ENCODE assay signal across 20 mouse cellular contexts in the genomic region with DNA sequence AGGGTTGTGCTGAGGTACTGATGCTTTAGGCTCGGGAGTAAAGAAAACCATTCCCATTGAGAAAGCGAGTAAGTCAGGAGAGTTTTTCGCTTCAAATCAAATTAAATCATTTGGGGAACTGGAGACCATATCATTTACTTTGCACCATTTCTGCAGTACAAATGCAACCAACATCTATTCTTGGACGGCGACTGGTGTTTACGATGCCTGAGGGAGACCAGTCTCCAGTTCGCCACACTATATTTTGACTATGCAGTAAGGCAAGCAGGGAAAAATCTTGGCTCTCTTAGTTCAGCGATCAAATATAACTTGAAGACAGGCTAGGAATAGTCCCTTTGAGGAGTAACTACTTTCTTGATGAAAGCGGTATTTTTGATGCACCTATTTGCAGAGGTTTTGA. TPM values are rescaled to one million over a fixed set of nuclear protein-coding genes. Genes with fewer than 3 reads are reported as not detected.
DNase-seq lines count a peak whose midpoint lies in the region; ATAC-seq and TF ChIP-seq lines count a peak whose summit lies in the region.
"Had no signal": no experiment of that assay in that cellular context is flagged by ENCODE, and none has a peak within 500 bp of the region (broad histone marks: within the 10 kb centered on the region; RNA-seq: fewer than 3 reads in every experiment).

No protein-coding gene starts in this region.

- H3K4me1 ChIP-seq in embryonic facial prominence, embryonic 14.5 days (ENCODE audit: control insufficient read depth, insufficient read depth, low read length): peaks cover 11% of the 10 kb centered on the region; the same call in 1 of the 2 replicates
- H3K4me1 ChIP-seq in limb, embryonic 14.5 days (ENCODE audit: control insufficient read depth, insufficient read depth, low read length): peaks cover 10% of the 10 kb centered on the region
- H3K4me1 ChIP-seq in forebrain, embryonic 15.5 days: no peaks in the 10 kb centered on the region
- H3K4me1 ChIP-seq in forebrain, embryonic 12.5 days: no peaks in the 10 kb centered on the region; the same call in 1 of the 2 replicates
- H3K4me1 ChIP-seq: heart, embryonic 13.5 days had no signal

- H3K4me3 ChIP-seq in embryonic facial prominence, embryonic 14.5 days (ENCODE audit: low read depth, low read length): no peak overlapping the region
- no peak overlapping the region for H3K4me3 ChIP-seq in limb, embryonic 14.5 days (replicated peaks; ENCODE audit: low read length)
- no peak overlapping the region for H3K4me3 ChIP-seq in forebrain, embryonic 15.5 days
- H3K4me3 ChIP-seq in forebrain, embryonic 12.5 days (replicated peaks): no peak overlapping the region
- H3K4me3 ChIP-seq: heart, embryonic 13.5 days; hindbrain, embryonic 12.5 days had no signal

- intact Hi-C loops in heart, postnatal 36 days (cut with DNase I): no loop called here

- WGBS in embryonic facial prominence, embryonic 14.5 days: 56% methylated on average over 9 of the region's 9 CpGs
- WGBS in limb, embryonic 14.5 days: 45% methylated on average over 9 of the region's 9 CpGs
- WGBS in forebrain, embryonic 15.5 days: 91% methylated on average over 9 of the region's 9 CpGs
- WGBS in forebrain, embryonic 12.5 days: 91% methylated on average over 9 of the region's 9 CpGs

- H3K27ac ChIP-seq in embryonic facial prominence, embryonic 14.5 days (replicated peaks; ENCODE audit: low read depth, low read length): peak overlapping the region; percentile 15; the same call in 1 of the 2 replicates
- peak overlapping the region; percentile 58; the same call in 1 of the 2 replicates for H3K27ac ChIP-seq in limb, embryonic 14.5 days (replicated peaks; ENCODE audit: low read depth, low read length)
- no peak overlapping the region for H3K27ac ChIP-seq in forebrain, embryonic 15.5 days (replicated peaks)
- H3K27ac ChIP-seq in forebrain, embryonic 12.5 days: no peak overlapping the region
- H3K27ac ChIP-seq: heart, embryonic 13.5 days; hindbrain, embryonic 12.5 days had no signal

- no peak for TF ChIP-seq POLR2A in limb, embryonic 14.5 days (IDR thresholded peaks at IDR 0.05; ENCODE audit: borderline replicate concordance, extremely low read depth, insufficient read depth, insufficient read length)

- DNase-seq in heart, adult 11 months: peak; percentile 58
- DNase-seq in heart, postnatal 36 days: no peak
- peak; percentile 71 for DNase-seq in embryonic facial prominence, embryonic 14.5 days (ENCODE audit: low spot score)
- peak; percentile 69 for DNase-seq in limb, embryonic 14.5 days (ENCODE audit: low spot score)
- DNase-seq: adrenal gland, adult 2 months; adrenal gland, postnatal 36 days; cerebellum, adult 11 months; cerebellum, adult 8-10 months; cerebellum, postnatal 14 days; embryo, embryonic 11 days; forebrain, postnatal 0 days; gastrocnemius, postnatal 25 days; heart, postnatal 4 days had no signal

- peak overlapping the region; percentile 32 for H3K4me2 ChIP-seq in embryonic facial prominence, embryonic 14.5 days (ENCODE audit: low read depth, low read length)
- H3K4me2 ChIP-seq in limb, embryonic 14.5 days (replicated peaks; ENCODE audit: low read depth, low read length, severe bottlenecking): peak overlapping the region; percentile 21; the same call in 1 of the 2 replicates
- no peak overlapping the region for H3K4me2 ChIP-seq in forebrain, embryonic 15.5 days (replicated peaks)
- H3K4me2 ChIP-seq in forebrain, embryonic 12.5 days: no peak overlapping the region
- H3K4me2 ChIP-seq: heart, embryonic 13.5 days; hindbrain, embryonic 12.5 days had no signal

- no peak overlapping the region for H3K9ac ChIP-seq in embryonic facial prominence, embryonic 14.5 days (ENCODE audit: low read depth, low read length)
- H3K9ac ChIP-seq in limb, embryonic 14.5 days (ENCODE audit: low read depth, low read length, severe bottlenecking): no peak overlapping the region
- H3K9ac ChIP-seq in forebrain, embryonic 15.5 days (replicated peaks): no peak overlapping the region
- no peak overlapping the region for H3K9ac ChIP-seq in forebrain, embryonic 12.5 days
- H3K9ac ChIP-seq: forebrain, postnatal 0 days; heart, embryonic 13.5 days; hindbrain, embryonic 12.5 days had no signal

- no peaks in the 10 kb centered on the region for H3K9me3 ChIP-seq in embryonic facial prominence, embryonic 14.5 days (ENCODE audit: control insufficient read depth, low read length)
- no peaks in the 10 kb centered on the region for H3K9me3 ChIP-seq in limb, embryonic 14.5 days (ENCODE audit: control insufficient read depth, low read length)
- H3K9me3 ChIP-seq in forebrain, embryonic 15.5 days: no peaks in the 10 kb centered on the region
- H3K9me3 ChIP-seq in forebrain, embryonic 12.5 days: no peaks in the 10 kb centered on the region
- H3K9me3 ChIP-seq: heart, embryonic 13.5 days; hindbrain, embryonic 12.5 days had no signal

- no peaks in the 10 kb centered on the region for H3K27me3 ChIP-seq in embryonic facial prominence, embryonic 14.5 days (replicated peaks; ENCODE audit: control insufficient read depth, insufficient read depth, low read length)
- H3K27me3 ChIP-seq in limb, embryonic 14.5 days (ENCODE audit: control insufficient read depth, insufficient read depth, low read length): no peaks in the 10 kb centered on the region
- no peaks in the 10 kb centered on the region for H3K27me3 ChIP-seq in forebrain, embryonic 15.5 days
- no peaks in the 10 kb centered on the region for H3K27me3 ChIP-seq in forebrain, embryonic 12.5 days
- H3K27me3 ChIP-seq: hindbrain, embryonic 12.5 days had no signal

- no peaks in the 10 kb centered on the region for H3K36me3 ChIP-seq in embryonic facial prominence, embryonic 14.5 days (ENCODE audit: control insufficient read depth, insufficient read depth, low read length)
- no peaks in the 10 kb centered on the region for H3K36me3 ChIP-seq in limb, embryonic 14.5 days (ENCODE audit: control insufficient read depth, insufficient read depth, low read length)
- H3K36me3 ChIP-seq in forebrain, embryonic 15.5 days: no peaks in the 10 kb centered on the region
- no peaks in the 10 kb centered on the region for H3K36me3 ChIP-seq in forebrain, embryonic 12.5 days (replicated peaks)
- H3K36me3 ChIP-seq: heart, embryonic 13.5 days; hindbrain, embryonic 12.5 days had no signal

- ATAC-seq in embryonic facial prominence, embryonic 14.5 days (ENCODE audit: low read depth): no peak
- ATAC-seq in limb, embryonic 14.5 days (ENCODE audit: low FRiP score, low read depth): peak; percentile 72; the same call in 1 of the 2 replicates
- ATAC-seq in forebrain, embryonic 15.5 days (replicated peaks): no peak
- ATAC-seq in forebrain, embryonic 12.5 days (ENCODE audit: low FRiP score): no peak
- ATAC-seq: forebrain, postnatal 0 days; hindbrain, embryonic 16.5 days; inflammation-experienced regulatory T-cells, adult 6 months; intestine, postnatal 0 days had no signal

RNA-seq across cellular contexts. Expression of a gene that starts 11.0 kb away (rescaled TPM):
- total RNA-seq in heart, postnatal 36 days (2021): 10 to 100 TPM; 17.2 to 33.0 TPM
- 23.5 and 25.4 TPM in 2 replicates for polyA plus RNA-seq in embryonic facial prominence, embryonic 14.5 days (2014; fragmentation: Nextera tagmentation; extraction: Ambion mirVana)
- 16.8 and 20.2 TPM in 2 replicates for polyA plus RNA-seq in limb, embryonic 14.5 days (2012; rRNA removed)
- polyA plus RNA-seq in limb, embryonic 14.5 days (2014; fragmentation: Nextera tagmentation; extraction: Ambion mirVana): 22.3 and 25.8 TPM in 2 replicates
- 3.2 and 3.4 TPM in 2 replicates for polyA plus RNA-seq in forebrain, embryonic 15.5 days (2015; fragmentation: Nextera tagmentation; extraction: Ambion mirVana)
- polyA plus RNA-seq in forebrain, embryonic 12.5 days (2016; fragmentation: Nextera tagmentation; extraction: Ambion mirVana): 3.0 and 4.1 TPM in 2 replicates

Comparison
In these comparisons a context has a peak if more than half of its experiments do, and no peak if none do; other contexts are left out.
1. DNase-seq: peak in heart, adult 11 months (single experiment), embryonic facial prominence, embryonic 14.5 days (single experiment) and limb, embryonic 14.5 days (single experiment); none in heart, postnatal 36 days (0 of 2).
2. H3K27ac ChIP-seq: peak in embryonic facial prominence, embryonic 14.5 days (single experiment) and limb, embryonic 14.5 days (single experiment); none in forebrain, embryonic 15.5 days (single experiment) and forebrain, embryonic 12.5 days (single experiment).
3. H3K4me2 ChIP-seq: peak in embryonic facial prominence, embryonic 14.5 days (single experiment) and limb, embryonic 14.5 days (single experiment); none in forebrain, embryonic 15.5 days (single experiment) and forebrain, embryonic 12.5 days (single experiment).